Mouse (Mus musculus) lung, postnatal 0 days (tissue): ENCODE data around the gene Olfr1369-ps1.

Source experiments
- CTCF ChIP-seq: IDR thresholded peaks from 2 replicates; pipeline ENCODE4 v1.5.1; 2016; ENCODE audit warnings: antibody characterized with exemption, mild to moderate bottlenecking
- EP300 ChIP-seq: IDR thresholded peaks from 2 replicates; pipeline ENCODE4 v1.6.1; 2016; ENCODE audit warnings: antibody characterized with exemption, mild to moderate bottlenecking, control low read depth

- TF ChIP-seq CTCF = no peak
- TF ChIP-seq EP300 = no peak
Measured at GRCm38 (mm10) chr13:21066021-21066420, 45.3 kb upstream of the Olfr1369-ps1 start.
